Mouse (Mus musculus) liver, embryonic 14.5 days (tissue): ENCODE data around the gene Crispld2. TPM values are rescaled to one million over a fixed set of nuclear protein-coding genes. Genes with fewer than 3 reads are reported as not detected.

Experiments
- ATAC-seq: fragments of 200-750 bp; cut with Nextera tagmentation; 2 replicates; pipeline ENCODE4 v1.8.0; 2017; ENCODE audit warnings: moderate number of reproducible peaks, mild to moderate bottlenecking, moderate library complexity; ENCODE audit not compliant: insufficient read depth
- DNase-seq, 3 experiments: peaks; one replicate each; pipeline ENCODE4 v3.0.0-alpha.2; 2012 to 2013; ENCODE audit warnings: low read depth in 3 of 3, low spot score in 3 of 3
- H3K27ac ChIP-seq: fragments of 300-500 bp; sonication (generic); 2 replicates; pipeline ENCODE4 v1.5.1; 2014; ENCODE audit warnings: moderate library complexity, mild to moderate bottlenecking, control low read depth, inconsistent platforms
- H3K27me3 ChIP-seq: fragments of 300-500 bp; sonication (generic); 2 replicates; pipeline ENCODE4 v1.6.1; 2014; ENCODE audit warnings: mild to moderate bottlenecking, low read length, moderate library complexity; ENCODE audit not compliant: control insufficient read depth, insufficient read depth
- H3K36me3 ChIP-seq: fragments of 300-500 bp; sonication (generic); replicated peaks from 2 replicates; pipeline ENCODE4 v1.6.1; 2014; ENCODE audit warnings: low read depth; ENCODE audit not compliant: control insufficient read depth, insufficient read depth
- H3K4me1 ChIP-seq, 2 experiments: fragments of 200-500 bp in 1 of 2; fragments of 300-500 bp in 1 of 2; sonication (generic) in 1 of 2; replicated peaks; 2 replicates each; pipeline ENCODE4 v1.6.1; 2012 to 2014; ENCODE audit warnings: antibody characterized with exemption in 1 of 2, inconsistent platforms in 1 of 2, low read length in 1 of 2; ENCODE audit not compliant: control insufficient read depth in 2 of 2, insufficient read depth in 2 of 2
- H3K4me2 ChIP-seq: fragments of 300-500 bp; sonication (generic); 2 replicates; pipeline ENCODE4 v1.6.1; 2014; ENCODE audit warnings: low read depth, mild to moderate bottlenecking, control low read depth, moderate library complexity
- H3K4me3 ChIP-seq, 2 experiments: fragments of 200-500 bp in 1 of 2; fragments of 300-500 bp in 1 of 2; sonication (generic) in 1 of 2; 2 replicates each; pipeline ENCODE4 v1.5.1; 2012 to 2014; ENCODE audit warnings: low read depth in 2 of 2, low read length in 2 of 2, mild to moderate bottlenecking in 2 of 2, control low read depth in 1 of 2, inconsistent platforms in 1 of 2, moderate library complexity in 1 of 2; ENCODE audit not compliant: insufficient read depth in 1 of 2
- H3K9ac ChIP-seq: fragments of 300-500 bp; sonication (generic); replicated peaks from 2 replicates; pipeline ENCODE4 v1.6.1; 2014; ENCODE audit warnings: mild to moderate bottlenecking, control low read depth, moderate library complexity
- H3K9me3 ChIP-seq: fragments of 300-500 bp; sonication (generic); 2 replicates; pipeline ENCODE4 v1.6.1; 2016; ENCODE audit warnings: low read length, mixed read lengths; ENCODE audit not compliant: control insufficient read depth
- CTCF ChIP-seq: IDR thresholded peaks from 2 replicates; pipeline ENCODE4 v1.5.1; 2016; ENCODE audit warnings: antibody characterized with exemption, low read depth, control low read depth
- EP300 ChIP-seq: IDR thresholded peaks from 2 replicates; pipeline ENCODE4 v1.6.1; 2016; ENCODE audit warnings: antibody characterized with exemption, low read depth
- WGBS: fragments of 180-500 bp; shearing (Covaris S2); extraction: QIAGEN DNeasy Blood & Tissue Kit; methylation state at CpG from one replicate; pipeline ENCODE4 v1.1.7; 2014; ENCODE audit not compliant: insufficient replicate concordance; 5-methylcytosine and 5-hydroxymethylcytosine counted together
- polyA plus RNA-seq, 2 experiments: library from polyadenylated mRNA; depleted of rRNA in 1 of 2; stranded (reverse) in 1 of 2; unstranded in 1 of 2; fragments of >200 nt; fragmentation: Nextera tagmentation in 1 of 2; extraction: Ambion mirVana in 1 of 2; gene quantifications; 2 replicates each; pipeline versions ENCODE4 v1.2.1 to v1.2.3; 2012 to 2014

Gene Crispld2
- polyA plus RNA-seq, 2 experiments = 0.30 to 0.47 TPM

DNA sequence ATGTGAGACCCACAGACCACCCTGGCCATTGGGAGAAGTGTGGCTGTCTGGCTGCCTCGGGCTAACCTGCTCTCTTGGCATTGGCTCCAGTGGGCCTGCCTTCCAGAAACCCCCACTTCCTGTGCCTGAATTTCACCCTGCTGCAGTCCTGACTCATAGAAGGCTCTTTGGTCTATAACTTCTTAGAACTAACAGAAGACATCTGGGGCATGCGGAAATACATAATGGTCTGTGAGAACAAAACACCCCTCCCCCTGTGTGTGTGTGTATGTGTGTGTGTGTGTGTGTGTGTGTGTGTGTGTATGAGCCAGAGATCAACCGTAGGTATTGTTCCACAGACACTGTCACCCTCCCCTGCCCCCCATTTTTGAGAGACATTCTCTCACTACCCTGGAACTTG, 71.1 kb downstream of the Crispld2 start:
- H3K9me3 ChIP-seq = no peaks in the 10 kb centered on the region
- WGBS = 49% methylated on average over 3 of the region's 3 CpGs
- no peak overlapping the region for H3K4me2 ChIP-seq
- H3K4me1 ChIP-seq = no peaks in the 10 kb centered on the region
- ATAC-seq (no peak), DNase-seq (no peak)
- no peak overlapping the region for H3K9ac ChIP-seq
- no peak overlapping the region for H3K4me3 ChIP-seq
- no peak for TF ChIP-seq EP300
- no peak for TF ChIP-seq CTCF
- no peaks in the 10 kb centered on the region for H3K27me3 ChIP-seq
- no peaks in the 10 kb centered on the region for H3K36me3 ChIP-seq
- H3K27ac ChIP-seq = no peak overlapping the region

DNA sequence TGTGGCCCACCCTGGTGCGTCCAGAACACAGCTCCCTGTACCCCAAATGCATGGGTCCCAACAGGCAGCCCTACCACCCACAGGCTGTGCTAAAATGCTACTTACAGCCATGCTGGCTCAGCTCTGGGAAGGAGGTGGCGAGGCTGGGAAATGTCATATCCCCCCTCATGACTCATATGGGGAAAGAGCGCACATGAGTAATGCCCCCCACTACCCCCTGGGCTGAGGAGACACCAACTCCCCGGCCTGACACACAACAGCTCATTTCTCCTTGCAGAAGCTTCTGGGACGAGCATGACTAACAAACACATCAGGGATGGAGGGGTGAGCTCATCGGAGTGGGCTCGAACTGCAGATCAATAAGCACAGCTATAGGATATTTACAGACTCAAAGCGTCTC, 73.4 kb downstream of the Crispld2 start:
- Histone ChIP-seq H3K9me3 (no peaks in the 10 kb centered on the region), H3K4me2 (no peak overlapping the region), H3K27ac (no peak overlapping the region), H3K36me3 (no peaks in the 10 kb centered on the region), H3K9ac (no peak overlapping the region), H3K4me1 (no peaks in the 10 kb centered on the region), H3K4me3 (no peak overlapping the region), H3K27me3 (no peaks in the 10 kb centered on the region)
- WGBS = 67% methylated on average over 8 of the region's 8 CpGs
- ATAC-seq (no peak), DNase-seq (no peak)
- TF ChIP-seq CTCF = no peak
- no peak for TF ChIP-seq EP300

DNA sequence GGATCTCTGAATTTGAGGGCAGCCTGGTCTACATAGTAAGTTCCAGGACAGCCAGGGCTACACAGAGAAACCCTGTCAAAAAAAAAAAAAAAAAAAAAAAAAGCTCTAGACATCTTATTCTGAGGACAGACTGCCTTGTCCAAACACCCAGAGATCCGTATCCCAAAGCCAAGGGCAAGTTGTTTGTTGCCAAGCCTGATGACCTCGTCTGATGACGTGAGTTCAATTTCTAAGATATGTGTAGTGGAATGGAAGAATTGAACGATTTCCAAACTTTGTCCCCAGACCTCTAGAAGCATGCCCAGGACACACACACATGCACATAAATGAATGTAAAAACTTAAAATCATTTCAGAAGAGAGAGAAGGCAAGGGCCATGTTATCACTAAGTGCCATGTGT, 74.0 kb downstream of the Crispld2 start:
- H3K27ac ChIP-seq = no peak overlapping the region
- TF ChIP-seq EP300 (no peak), CTCF (no peak)
- no peak overlapping the region for H3K9ac ChIP-seq
- H3K36me3 ChIP-seq = no peaks in the 10 kb centered on the region
- DNase-seq = no peak
- 68% methylated on average over 4 of the region's 4 CpGs for WGBS
- H3K4me1 ChIP-seq = no peaks in the 10 kb centered on the region
- no peak overlapping the region for H3K4me2 ChIP-seq
- ATAC-seq = no peak
- H3K27me3 ChIP-seq = no peaks in the 10 kb centered on the region
- no peak overlapping the region for H3K4me3 ChIP-seq
- no peaks in the 10 kb centered on the region for H3K9me3 ChIP-seq

DNA sequence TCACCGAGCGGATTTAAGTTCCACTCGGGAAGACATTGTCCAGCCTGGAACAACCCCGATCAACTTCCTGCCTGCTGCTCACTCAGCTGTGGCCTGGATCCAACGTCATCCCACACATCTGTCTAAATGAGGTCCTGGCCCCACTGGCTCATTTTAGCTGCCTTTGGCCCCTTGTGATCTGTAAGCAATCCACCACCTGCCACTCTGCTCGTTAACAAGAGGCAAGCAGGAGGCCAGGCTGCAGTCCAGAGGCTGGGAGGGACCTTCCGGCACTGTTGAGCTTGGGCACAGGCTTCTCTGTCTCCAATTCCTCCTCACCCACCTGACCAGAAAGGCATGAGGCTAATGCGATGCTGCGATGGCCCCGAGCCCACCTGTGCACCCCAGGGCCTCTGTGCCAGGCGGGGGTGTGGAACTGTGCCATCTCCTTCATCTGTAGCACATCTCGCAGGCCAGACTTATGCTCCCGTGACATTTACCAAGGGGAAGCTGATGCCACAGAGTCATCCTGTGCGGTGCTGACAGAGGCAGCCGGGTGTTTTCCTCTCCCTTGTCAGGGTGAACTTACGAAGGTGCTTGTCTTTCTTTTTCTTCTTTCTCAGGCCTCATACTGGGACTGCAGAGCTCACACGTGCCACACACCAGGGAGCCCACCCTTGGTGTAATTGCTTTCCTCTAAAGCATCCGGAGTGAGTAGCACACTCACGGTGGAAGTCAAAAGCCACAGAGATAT, 75.9 kb downstream of the Crispld2 start:
- TF ChIP-seq EP300 (no peak), CTCF (no peak)
- ATAC-seq = no peak
- H3K27me3 ChIP-seq = no peaks in the 10 kb centered on the region
- no peaks in the 10 kb centered on the region for H3K4me1 ChIP-seq
- DNase-seq = no peak
- 50% methylated on average over 19 of the region's 19 CpGs for WGBS
- no peak overlapping the region for H3K27ac ChIP-seq
- no peak overlapping the region for H3K4me2 ChIP-seq
- H3K9ac ChIP-seq = no peak overlapping the region
- H3K4me3 ChIP-seq = no peak overlapping the region
- H3K9me3 ChIP-seq = no peaks in the 10 kb centered on the region
- no peaks in the 10 kb centered on the region for H3K36me3 ChIP-seq

DNA sequence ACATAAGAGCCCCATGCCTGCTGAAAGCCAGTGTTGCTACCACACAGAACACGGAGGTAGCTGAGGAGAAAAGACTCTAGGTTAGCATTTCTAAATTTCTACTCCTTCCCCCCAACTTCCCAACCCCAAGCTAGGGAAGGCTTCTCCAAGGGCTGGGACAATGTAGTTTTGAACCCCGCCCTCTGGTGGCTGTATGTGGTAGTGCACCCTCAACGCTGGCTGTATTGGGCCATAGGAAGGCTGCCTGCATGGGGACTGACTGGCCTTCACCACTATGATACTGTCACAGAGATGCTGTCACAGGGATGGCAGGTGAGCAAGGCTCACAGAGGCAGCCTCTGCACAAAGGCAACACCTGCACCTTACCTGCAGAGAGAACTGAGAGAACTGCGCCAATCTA, 79.4 kb downstream of the Crispld2 start:
- Histone ChIP-seq H3K4me2 (no peak overlapping the region), H3K4me1 (no peaks in the 10 kb centered on the region), H3K9me3 (no peaks in the 10 kb centered on the region), H3K9ac (no peak overlapping the region), H3K4me3 (no peak overlapping the region), H3K27me3 (no peaks in the 10 kb centered on the region), H3K27ac (no peak overlapping the region), H3K36me3 (no peaks in the 10 kb centered on the region)
- TF ChIP-seq CTCF = peak; percentile 98
- TF ChIP-seq EP300 = no peak
- DNase-seq (peak; percentile 32 to 36 (median 35)), ATAC-seq (no peak)
- 25% methylated on average over 4 of the region's 4 CpGs for WGBS
